Mouse (Mus musculus): ENCODE data around the gene Prpf18.

Gene Prpf18

DNA sequence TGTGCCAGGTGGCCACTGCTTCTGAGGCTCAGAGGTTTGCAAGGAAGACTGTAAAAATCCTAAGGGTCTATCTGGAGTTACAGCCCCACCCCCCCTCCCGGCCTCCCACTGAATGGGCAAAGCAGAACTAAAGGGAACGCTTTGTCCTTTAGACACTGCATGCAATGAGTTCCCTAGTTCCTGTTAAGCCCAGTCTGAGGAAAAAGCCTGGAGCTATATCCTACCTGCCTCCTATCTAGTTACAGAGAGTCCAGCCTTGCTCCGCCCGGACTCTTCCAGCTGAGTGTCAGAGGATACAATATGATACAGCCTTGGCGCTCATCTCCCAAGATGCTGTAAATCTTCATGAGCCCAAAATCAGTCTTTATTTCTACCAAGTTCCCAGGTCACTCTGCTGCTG lies 77.7 kb downstream of the Prpf18 start:
- no peak for DNase-seq

GRCm38 (mm10) chr2:4573386-4573785 lies 78.5 kb downstream of the Prpf18 start:
- no peak for DNase-seq

DNA sequence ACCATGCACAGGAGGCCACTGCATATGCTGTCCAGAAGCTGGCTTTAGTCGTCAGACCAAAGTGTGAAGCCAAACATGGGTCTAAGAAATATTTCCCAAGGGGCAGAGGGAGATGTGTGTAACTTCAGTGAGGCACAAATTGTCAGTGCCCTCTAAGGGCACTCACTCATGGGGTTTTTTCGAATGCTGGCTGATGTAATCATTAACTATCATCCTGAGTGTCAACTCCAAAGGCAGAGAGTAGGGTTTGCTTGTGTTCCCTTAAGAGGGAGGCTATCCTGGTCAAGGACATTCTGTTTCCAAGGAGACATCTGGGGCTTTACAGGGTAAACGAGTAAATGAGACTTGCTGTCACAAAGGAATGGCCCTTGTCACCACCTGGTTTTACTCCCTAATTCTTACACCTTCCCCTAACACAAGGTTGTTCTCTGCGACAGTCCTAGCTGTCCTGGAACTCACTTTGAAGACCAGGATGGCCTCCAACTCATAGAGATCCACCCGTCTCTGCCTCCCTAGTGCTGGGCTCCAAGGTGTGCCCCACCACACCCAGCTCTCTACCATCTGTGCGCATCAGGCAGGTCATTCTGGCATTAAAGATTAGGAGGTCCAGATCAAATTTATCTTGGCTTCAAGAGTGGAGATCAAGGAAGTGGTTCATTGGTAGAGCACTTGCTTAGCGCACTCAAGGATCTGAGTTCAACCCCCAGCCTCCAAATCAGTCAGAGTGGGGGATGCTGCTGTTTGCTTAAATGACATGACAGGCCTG lies 79.2 kb downstream of the Prpf18 start:
- no peak for DNase-seq
